Mouse (Mus musculus) granulocyte monocyte progenitor cell, adult 5-6 weeks (primary cell): Measurements from ENCODE around the gene Gpr150. TPM values are rescaled to one million over a fixed set of nuclear protein-coding genes. Genes with fewer than 3 reads are reported as not detected.

Source experiments
- ATAC-seq: replicated peaks from 2 replicates; pipeline ENCODE4 v1.8.0; 2016; ENCODE audit warnings: mild to moderate bottlenecking, moderate TSS enrichment, inconsistent platforms; ENCODE audit not compliant: poor library complexity, severe bottlenecking
- total RNA-seq, 2 experiments: library from RNA; stranded (forward) in 1 of 2; stranded (reverse) in 1 of 2; fragments of 200-712, 200-1000 nt in 1 of 2; fragments of >200 nt in 1 of 2; fragmentation: Nextera tagmentation in 1 of 2; gene quantifications; 2 replicates each; pipeline ENCODE4 v1.2.3; 2014 to 2017

Gpr150 gene
- total RNA-seq, 2 experiments from 2014 or later = 0.64 to 1.0 TPM

DNA sequence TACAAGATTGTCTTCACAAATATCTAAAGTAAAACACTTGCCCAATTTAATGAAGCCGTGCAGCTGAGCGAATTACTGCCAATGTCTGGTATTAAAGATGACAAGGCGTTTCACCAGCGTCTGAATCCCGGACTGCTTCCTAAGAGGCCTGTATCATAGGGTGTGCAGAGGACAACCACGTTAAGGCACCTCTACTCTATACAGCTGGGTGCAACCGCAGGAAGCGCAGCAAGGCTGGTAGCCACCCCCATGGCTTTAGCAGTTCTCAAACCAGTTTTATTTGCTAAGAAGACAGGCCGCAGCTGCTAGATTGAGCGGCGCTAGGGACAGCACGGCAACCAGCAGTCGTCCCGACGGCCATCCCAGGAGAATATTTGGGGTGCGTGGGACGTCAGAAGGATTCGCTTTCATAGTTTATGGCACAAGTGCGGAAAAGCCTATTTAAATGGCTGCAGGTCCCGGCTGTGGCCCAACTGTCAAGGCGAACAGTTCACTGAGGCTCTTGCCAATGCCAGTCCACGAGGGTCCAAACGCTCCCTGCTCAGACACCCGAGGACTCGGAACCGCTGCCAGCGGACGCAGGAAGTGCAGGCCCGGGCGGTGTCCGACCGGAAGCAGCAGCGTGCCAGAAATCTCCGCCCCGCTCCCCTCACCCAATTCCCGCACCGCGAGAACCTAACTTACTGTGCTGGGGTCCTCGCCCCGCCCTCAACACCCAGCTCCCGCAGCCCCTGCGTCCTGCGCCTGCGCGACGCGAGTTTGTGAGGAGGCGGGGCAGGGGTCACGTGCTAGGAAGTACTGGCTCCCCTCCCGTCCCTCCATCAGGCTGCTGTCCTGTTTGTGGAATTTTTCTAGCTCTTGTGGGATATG, 38.6 kb downstream of the Gpr150 start, which contains the start of gene Rfesd:
Gene Rfesd (minus strand): TSS at position 746 of the 870 bp plus-strand sequence.
- ATAC-seq = peak; percentile 96

DNA sequence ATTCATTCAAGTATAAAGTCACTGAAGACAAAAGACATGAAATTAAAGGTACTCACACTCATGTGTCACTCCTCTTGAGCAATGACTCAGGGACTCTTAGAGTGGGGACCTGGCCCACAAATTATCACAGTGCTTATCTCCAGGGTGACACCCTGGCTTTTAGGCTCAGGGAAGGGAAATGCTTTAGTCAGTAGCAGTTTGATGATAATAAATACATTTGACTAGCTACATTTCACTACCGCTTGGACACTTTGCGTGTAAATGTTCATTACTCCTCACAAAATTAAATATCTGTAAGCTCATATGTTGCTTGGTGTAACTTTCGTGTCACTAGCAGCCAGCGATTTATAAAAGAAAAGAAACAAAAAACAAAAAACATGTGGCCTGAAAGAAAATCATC, 39.3 kb downstream of the Gpr150 start:
- peak; percentile 39 for ATAC-seq

DNA sequence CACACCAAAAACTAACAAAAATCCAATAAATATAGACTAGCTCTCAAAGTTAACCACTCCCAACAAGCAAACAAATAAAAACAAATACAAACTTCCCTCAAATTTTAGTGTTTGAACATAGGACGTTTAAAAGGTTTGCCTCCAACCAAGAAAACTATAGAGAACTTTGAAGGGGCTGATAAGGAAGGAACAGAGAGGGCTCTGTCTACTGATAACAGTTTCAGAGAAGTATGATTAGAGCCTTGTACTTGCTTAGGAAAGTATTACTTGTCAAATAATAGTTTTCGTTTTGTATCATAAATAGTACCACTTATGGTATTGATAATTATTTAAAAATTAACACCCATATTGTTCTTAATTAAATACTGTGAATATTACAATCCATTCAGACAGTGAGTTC, 42.3 kb downstream of the Gpr150 start:
- no peak for ATAC-seq

Other genes with a start within 250 kb of the Gpr150 start
- gene Glrx, start 217.1 kb downstream of the Gpr150 start, total RNA-seq (2014; fragmentation: Nextera tagmentation) = 143 and 158 TPM in 2 replicates
- gene Glrx, start 217.1 kb downstream of the Gpr150 start, total RNA-seq (2017) = 130 and 142 TPM in 2 replicates
- gene Rhobtb3, start 113.1 kb downstream of the Gpr150 start, total RNA-seq (2014; fragmentation: Nextera tagmentation) = 3.2 and 8.0 TPM in 2 replicates
- 6.7 and 22.0 TPM in 2 replicates for gene Rhobtb3, start 113.1 kb downstream of the Gpr150 start, total RNA-seq (2017)
- 1.2 TPM in 1 of 2 replicates, not detected in the other for gene Spata9, start 89.8 kb downstream of the Gpr150 start, total RNA-seq (2014; fragmentation: Nextera tagmentation)
- gene Spata9, start 89.8 kb downstream of the Gpr150 start, total RNA-seq (2017) = 0.60 TPM in 1 of 2 replicates, not detected in the other
- 5.7 and 13.8 TPM in 2 replicates for gene Rfesd, start 38.3 kb downstream of the Gpr150 start, total RNA-seq (2014; fragmentation: Nextera tagmentation)
- 6.2 and 6.7 TPM in 2 replicates for gene Rfesd, start 38.3 kb downstream of the Gpr150 start, total RNA-seq (2017)
- 9.9 and 15.8 TPM in 2 replicates for gene Arsk, start 41.7 kb upstream of the Gpr150 start, total RNA-seq (2014; fragmentation: Nextera tagmentation)
- 15.3 and 16.9 TPM in 2 replicates for gene Arsk, start 41.7 kb upstream of the Gpr150 start, total RNA-seq (2017)
- 29.8 and 33.2 TPM in 2 replicates for gene Ttc37, start 41.7 kb upstream of the Gpr150 start, total RNA-seq (2014; fragmentation: Nextera tagmentation)
- gene Ttc37, start 41.7 kb upstream of the Gpr150 start, total RNA-seq (2017) = 37.3 and 42.9 TPM in 2 replicates
- gene Fam81b, start 248.1 kb upstream of the Gpr150 start, total RNA-seq (2014; fragmentation: Nextera tagmentation) = not detected in 2 replicates
- not detected in 2 replicates for gene Fam81b, start 248.1 kb upstream of the Gpr150 start, total RNA-seq (2017)